Mouse (Mus musculus) liver, embryonic 14 days (tissue): ENCODE measurements around the gene Meis3. TPM values are rescaled to one million over a fixed set of nuclear protein-coding genes. Genes with fewer than 3 reads are reported as not detected.

Experiments
- polyA plus RNA-seq: library from polyadenylated mRNA; depleted of rRNA; stranded (reverse); fragments of >200 nt; gene quantifications from 2 replicates; pipeline ENCODE4 v1.2.3, GENCODE M21; 2012; rRNA removed

Meis3 gene
- 1.1 and 1.6 TPM in 2 replicates for polyA plus RNA-seq

DNA sequence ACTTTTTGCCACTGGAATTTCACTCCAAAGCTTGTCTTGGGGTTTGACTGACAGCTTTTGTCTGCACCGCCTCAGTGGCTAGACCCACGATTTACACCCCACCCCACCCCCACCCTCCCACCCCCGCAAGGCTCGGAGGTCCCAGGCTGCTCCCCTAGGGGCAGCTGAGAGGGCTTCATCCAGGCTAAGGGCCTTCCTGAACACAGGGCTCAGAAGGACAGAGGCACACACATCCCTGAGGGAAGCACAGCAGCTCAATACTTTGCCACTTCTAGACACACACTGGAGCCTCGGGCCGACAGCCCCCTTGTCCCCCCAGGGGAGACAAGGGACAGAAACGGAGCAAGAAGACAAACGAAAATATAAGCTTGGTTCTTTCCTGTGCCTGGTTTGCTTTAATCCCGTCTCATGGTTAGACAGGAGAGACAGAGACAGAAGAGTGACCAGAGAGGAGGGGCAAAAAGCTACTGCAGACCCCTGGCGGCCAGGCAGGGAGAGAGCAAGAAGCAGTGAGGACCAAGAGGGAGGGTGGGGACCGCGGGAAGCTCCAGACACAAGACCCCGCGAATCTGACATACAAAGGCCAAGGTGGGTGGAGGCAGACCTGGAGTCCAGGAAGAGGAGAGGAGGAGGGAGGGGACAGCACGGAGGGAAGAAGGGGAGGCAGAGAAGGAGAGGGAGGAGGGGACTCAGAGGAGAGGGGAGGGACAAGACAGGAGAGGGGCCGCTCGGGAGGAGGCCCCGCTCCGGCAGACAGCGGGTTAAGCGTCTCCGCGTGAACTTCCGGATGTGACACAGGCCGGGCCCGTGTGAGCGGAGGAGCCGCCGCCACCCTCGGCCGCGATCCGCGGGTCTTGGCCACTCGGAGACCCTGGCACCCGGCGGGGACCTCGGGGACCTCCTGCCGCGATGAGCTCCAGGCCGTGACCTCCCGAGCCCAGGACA lies at the start of gene Meis3:
Gene Meis3, plus strand, starts transcription at position 494 of the 945 bp plus-strand sequence.

GRCm38 (mm10) chr7:16129421-16129845 lies 45.5 kb upstream of the Meis3 start, which contains the start of gene Slc8a2:
Slc8a2 (plus strand) TSS chr7:16129826.

GRCm38 (mm10) chr7:16221582-16222272 lies 46.8 kb downstream of the Meis3 start, which contains the start of gene Dhx34:
Dhx34 (minus strand) TSS chr7:16222037.

Other genes starting within 250 kb of the Meis3 start
- gene Nop53, start 229.0 kb upstream of the Meis3 start, polyA plus RNA-seq, result 57.3 and 58.9 TPM in 2 replicates
- gene Ehd2, start 207.5 kb upstream of the Meis3 start, polyA plus RNA-seq, result 2.4 TPM in 2 replicates
- gene Bicra, start 127.2 kb upstream of the Meis3 start, polyA plus RNA-seq, result 1.2 and 1.5 TPM in 2 replicates
- 0.01 TPM in 2 replicates for gene Zfp541, start 113.3 kb upstream of the Meis3 start, polyA plus RNA-seq
- 93.6 and 109 TPM in 2 replicates for gene Napa, start 76.6 kb upstream of the Meis3 start, polyA plus RNA-seq
- gene Kptn, start 55.2 kb upstream of the Meis3 start, polyA plus RNA-seq, result 6.6 and 7.2 TPM in 2 replicates
- 0.05 TPM in 2 replicates for gene Slc8a2, start 45.3 kb upstream of the Meis3 start, polyA plus RNA-seq
- gene Dhx34, start 46.9 kb downstream of the Meis3 start, polyA plus RNA-seq, result 3.6 and 4.0 TPM in 2 replicates
- gene C5ar2, start 69.1 kb downstream of the Meis3 start, polyA plus RNA-seq, result 0.48 and 0.58 TPM in 2 replicates
- gene C5ar1, start 84.5 kb downstream of the Meis3 start, polyA plus RNA-seq, result 1.0 and 1.2 TPM in 2 replicates
- 7.1 and 7.5 TPM in 2 replicates for gene Inafm1, start 98.5 kb downstream of the Meis3 start, polyA plus RNA-seq
- gene Ccdc9, start 111.7 kb downstream of the Meis3 start, polyA plus RNA-seq, result 30.7 and 30.8 TPM in 2 replicates
- gene Bbc3, start 133.3 kb downstream of the Meis3 start, polyA plus RNA-seq, result 2.8 and 3.9 TPM in 2 replicates
- 55.8 and 65.0 TPM in 2 replicates for gene Sae1, start 212.7 kb downstream of the Meis3 start, polyA plus RNA-seq
- 14.1 and 15.2 TPM in 2 replicates for gene Zc3h4, start 225.8 kb downstream of the Meis3 start, polyA plus RNA-seq